Mouse (Mus musculus): Measurements from ENCODE around the gene Polr3f.

DNA sequence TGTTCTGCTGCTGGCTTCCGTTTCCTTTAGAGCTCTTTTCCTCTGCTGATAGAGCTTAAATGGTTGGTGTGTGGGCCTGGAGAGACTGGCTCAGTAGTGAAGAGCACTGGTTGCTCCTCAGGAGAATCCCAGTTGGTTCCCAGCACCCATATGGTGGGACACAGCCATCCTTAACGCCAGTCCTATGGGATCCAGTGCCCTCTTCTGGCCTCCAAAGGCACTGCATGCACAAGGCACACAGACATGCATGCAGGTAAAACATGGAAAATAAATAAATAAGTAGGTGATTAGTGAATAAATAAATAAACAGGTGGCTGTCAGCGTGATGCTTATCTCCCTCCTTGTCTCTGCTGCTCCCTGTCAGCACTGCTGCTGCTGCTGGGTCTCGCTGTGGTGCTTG is 61.2 kb downstream of the Polr3f start:
- TF ChIP-seq GATA1 (IDR thresholded peaks at IDR 0.05; ENCODE audit: low read length) (no peak), TAL1 (IDR thresholded peaks at IDR 0.05; ENCODE audit: low read length) (no peak)

Data from erythroblast, embryonic 14.5 days (primary cell).